Mouse (Mus musculus): ENCODE measurements around the gene Timp4.

Gene Timp4

GRCm38 (mm10) chr6:115252099-115252873 lies at the start of gene Timp4:
Gene Timp4, minus strand, starts transcription at chr6:115252205.
- no peak for DNase-seq (ENCODE audit: extremely low read depth, low read depth, low spot score)

GRCm38 (mm10) chr6:115293877-115294276 lies 41.9 kb upstream of the Timp4 start:
- DNase-seq (ENCODE audit: extremely low read depth, low read depth, low spot score) = no peak

DNA sequence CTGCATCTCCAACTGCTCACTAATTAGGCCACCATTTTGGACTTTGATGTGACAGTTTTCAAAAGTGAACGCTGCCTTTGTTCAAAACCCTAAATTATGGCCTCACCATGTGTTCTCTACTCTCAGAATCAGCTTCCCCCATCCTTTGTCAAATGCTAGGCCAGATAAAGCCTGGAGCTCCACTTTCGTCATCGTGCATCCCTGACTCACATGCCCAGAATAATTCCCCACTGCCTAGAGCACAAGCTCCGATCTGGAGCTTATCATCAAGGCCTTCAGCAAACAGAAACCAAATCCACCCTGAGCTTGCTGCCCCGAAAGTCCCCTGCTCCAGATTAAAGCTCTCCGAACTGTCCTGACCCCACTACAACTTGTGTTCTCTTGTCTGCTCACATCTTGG lies 40.6 kb upstream of the Timp4 start:
- DNase-seq (ENCODE audit: extremely low read depth, low read depth, low spot score) = no peak

DNA sequence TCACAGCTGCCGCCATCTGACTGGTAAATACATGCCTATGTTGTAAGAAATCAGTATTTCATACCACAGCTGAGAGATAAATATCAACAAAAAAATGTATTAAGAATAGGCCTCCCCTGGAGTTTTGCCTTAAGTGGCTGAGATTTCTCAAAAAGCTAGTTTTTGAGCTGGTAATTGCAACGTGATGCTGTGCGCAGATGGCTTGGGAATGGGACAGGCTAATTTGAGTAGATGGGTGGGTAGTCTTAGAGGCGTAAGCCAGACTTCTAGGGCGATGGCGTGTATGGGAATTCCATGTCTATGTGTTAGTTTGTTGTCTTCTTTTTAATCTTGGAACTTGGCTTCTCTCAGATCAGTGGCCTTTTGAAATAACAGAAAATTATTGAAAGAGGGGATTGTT lies 39.8 kb upstream of the Timp4 start:
- no peak for DNase-seq (ENCODE audit: extremely low read depth, low read depth, low spot score)

DNA sequence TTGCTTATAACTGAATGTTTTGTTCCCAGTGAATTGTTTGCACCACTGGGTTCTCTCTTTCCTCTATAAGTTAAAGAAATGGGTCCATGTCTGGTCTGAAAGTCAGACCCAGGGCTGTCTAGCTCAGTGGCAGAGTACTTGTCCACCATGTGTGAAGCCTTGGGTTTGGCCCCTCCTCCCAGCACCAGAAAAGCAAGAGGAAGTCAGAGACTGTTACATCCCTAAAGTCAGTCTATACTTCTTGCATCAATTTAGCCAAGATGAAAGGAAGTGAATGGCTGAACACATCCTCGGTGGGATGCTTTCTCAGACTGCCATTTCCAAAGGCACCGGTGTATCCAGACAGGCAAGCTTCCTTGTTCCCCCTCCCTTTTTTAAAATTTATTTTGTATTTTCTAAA lies 39.1 kb upstream of the Timp4 start:
- no peak for DNase-seq (ENCODE audit: extremely low read depth, low read depth, low spot score)

DNA sequence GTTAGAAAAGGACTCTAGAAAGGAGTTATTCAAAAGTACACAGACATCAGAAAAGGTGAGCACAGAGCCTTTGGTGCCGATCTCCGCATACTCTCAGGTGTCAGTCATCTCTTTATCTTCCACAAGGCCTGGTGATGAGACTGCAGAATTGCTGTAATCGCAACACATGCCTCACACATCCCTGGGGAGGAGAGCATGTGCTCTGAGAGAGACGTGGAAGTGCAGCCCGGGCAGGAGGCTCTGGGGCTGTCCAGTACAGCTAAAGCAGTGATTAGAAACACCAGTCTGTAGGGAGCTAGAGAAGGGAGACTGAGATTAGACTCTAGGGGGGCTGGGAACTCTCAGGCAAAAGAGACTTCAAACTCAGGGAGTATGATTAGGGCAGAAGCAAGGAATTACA lies 38.6 kb upstream of the Timp4 start:
- DNase-seq (ENCODE audit: extremely low read depth, low read depth, low spot score) = no peak

DNA sequence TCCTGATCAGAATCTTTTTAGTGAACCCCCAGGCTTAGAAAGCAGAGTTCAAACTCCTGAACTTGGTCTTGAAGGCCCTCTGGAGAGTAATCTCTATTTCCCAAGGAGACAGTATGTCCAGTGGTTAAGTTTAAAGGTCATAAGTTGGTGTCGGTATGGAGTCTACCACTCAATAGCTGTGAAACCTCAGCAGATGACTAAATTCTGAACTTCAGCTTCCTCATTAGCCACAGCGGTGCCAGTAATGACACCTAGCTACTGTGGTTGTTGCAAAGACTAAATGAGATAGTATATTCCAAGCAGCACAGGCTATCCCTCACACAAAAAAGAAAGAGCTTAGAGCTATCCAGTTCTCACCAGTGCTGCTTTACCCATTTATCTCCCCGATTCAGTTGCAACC lies 36.2 kb upstream of the Timp4 start:
- no peak for DNase-seq (ENCODE audit: extremely low read depth, low read depth, low spot score)

GRCm38 (mm10) chr6:115286441-115286840 lies 34.4 kb upstream of the Timp4 start:
- DNase-seq (ENCODE audit: extremely low read depth, low read depth, low spot score) = no peak

- DNase-seq (ENCODE audit: extremely low read depth, low read depth, low spot score) = no peak
Measured at GRCm38 (mm10) chr6:115284153-115284552, 32.1 kb upstream of the Timp4 start.

DNA sequence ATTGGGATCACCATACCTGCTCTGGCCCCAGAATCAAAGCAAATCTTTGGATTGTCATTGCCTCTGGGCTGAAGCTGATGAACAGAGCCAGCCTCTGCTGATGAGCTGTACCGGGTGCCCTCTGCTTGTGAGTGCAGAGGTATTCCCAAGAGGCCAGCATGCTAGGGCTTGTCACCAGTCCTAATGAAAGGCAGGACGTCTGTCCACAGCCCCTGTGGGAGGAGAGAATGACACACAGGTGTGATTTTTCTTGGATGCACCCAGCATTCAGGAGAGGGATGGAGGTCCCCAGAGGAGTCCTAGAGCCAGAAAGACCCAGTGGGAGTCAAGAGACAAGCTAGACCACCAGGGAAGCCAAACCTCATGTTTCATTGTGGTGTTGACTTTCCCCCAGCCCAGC lies 27.6 kb upstream of the Timp4 start:
- DNase-seq (ENCODE audit: extremely low read depth, low read depth, low spot score) = no peak

DNA sequence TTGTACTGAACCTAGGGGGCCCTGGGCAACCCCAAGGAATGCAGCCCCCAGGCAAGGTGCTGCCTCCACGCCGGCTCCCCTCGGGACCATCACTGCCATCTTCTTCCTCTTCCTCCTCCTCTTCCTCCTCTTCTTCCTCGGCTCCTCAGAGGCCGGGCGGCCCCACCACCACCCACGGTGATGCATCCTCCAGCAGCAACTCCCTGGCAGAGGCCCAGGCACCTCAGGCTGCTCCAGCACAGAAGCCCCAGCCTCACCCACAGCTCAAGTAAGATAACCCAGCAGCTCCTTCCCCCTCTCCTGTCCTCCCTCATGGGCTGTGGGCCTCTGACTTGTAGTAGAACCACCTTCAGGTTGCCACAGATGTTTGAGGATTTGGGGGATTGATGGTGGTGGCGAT lies 26.1 kb upstream of the Timp4 start:
- no peak for DNase-seq (ENCODE audit: extremely low read depth, low read depth, low spot score)

- no peak for DNase-seq (ENCODE audit: extremely low read depth, low read depth, low spot score)
Measured at GRCm38 (mm10) chr6:115275116-115275815, 23.3 kb upstream of the Timp4 start.

GRCm38 (mm10) chr6:115274705-115275104 lies 22.7 kb upstream of the Timp4 start:
- no peak for DNase-seq (ENCODE audit: extremely low read depth, low read depth, low spot score)

- no peak for DNase-seq (ENCODE audit: extremely low read depth, low read depth, low spot score)
Measured at GRCm38 (mm10) chr6:115273346-115273745, 21.3 kb upstream of the Timp4 start.

- DNase-seq (ENCODE audit: extremely low read depth, low read depth, low spot score) = no peak
Measured at GRCm38 (mm10) chr6:115271866-115272271, 19.9 kb upstream of the Timp4 start.

DNA sequence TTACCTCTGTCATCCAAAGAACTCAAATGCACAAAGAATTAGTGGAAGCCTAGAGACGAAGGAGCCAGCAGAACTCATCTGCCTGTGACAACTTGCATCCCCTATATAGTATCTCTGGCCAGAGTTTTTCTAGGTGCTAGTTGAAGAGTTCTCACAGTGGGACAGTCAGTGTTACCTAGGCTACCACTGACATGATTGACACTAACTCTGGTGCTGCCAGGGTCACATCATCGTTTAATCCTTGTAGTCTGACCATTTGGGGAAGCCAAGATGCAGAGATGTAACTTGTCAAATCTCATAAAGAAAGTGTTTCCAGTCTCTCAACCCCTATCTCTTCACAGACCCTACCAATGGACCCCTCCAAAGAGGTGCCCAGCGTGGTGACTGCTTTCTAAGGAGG lies 19.3 kb upstream of the Timp4 start:
- DNase-seq (ENCODE audit: extremely low read depth, low read depth, low spot score) = no peak

DNA sequence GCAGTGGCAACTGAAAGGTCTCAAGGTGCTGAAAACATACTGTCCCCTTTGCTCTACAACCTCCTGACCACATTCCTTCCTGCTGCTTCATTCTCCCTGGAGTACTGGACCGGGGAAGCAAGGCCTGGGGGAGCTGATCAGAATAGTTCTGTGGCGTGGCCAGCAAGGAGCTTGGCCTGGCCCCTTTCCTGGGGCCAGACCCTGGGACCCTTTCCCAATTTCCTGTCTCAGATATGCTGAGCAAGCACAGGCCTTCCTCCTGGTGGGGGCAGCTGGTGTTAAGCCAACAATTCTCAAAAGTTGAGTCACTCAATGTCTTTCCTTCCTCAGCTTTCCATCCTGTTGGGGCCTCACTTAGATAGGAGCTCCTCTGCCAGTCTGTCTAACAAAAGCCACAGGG lies 18.1 kb upstream of the Timp4 start:
- no peak for DNase-seq (ENCODE audit: extremely low read depth, low read depth, low spot score)

DNA sequence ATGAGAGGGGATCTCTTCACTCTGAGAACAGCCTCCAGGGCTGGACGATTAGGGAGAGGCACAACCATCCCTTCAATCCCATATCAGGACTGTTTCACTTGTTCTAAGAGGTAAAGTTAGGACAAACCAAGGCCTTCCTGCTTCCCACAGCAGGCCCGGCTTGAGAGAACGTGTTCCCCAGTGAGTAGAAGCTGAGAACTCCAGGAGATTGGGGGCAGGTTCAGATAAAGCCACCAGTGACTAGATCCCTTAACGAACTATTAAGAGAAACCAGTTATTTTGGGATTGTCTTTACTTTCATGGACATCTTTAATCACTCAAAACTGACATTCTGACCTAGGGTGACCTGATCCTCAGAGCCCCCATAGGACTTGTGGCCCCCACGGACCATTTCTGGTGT lies 17.6 kb upstream of the Timp4 start:
- no peak for DNase-seq (ENCODE audit: extremely low read depth, low read depth, low spot score)

DNA sequence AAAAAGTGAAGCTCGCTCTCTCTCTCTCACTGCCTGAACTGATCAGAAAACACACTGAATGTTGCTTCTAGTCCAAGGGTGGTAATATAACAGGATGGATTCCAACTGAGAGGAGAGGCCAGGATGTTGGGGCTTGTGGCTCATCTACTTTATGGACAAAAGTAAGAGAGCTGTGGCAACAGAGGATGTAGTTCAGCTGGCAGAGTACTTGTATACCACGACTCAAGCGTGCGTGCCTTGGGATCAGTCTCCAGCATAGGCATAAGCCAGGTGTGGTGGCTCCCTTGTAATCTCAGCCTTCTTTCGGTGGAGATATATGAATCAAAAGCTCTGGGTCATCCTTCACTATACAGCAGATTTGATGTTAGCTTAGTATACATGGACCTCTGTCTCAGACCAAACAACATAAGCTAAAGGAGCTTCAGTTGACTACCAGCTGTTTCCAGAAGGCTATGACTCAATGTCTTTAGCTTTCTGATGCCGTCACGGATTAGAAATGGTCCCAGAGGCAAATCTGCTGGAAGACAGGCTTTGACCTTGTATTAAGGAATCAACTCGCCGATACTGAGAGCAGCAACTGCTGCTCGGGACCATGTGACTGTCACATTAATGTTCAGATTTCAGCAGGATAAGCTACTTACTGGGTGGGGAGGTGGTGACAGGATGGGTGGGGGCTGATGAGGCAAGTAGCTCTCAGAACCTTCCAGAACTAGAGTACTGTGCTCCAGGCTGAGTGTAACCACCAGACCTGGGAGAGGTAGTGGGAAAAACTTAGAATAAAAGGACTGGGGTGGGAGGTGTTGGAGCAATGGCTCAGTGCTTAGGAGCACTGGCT lies 16.8 kb upstream of the Timp4 start:
- no peak for DNase-seq (ENCODE audit: extremely low read depth, low read depth, low spot score)

DNA sequence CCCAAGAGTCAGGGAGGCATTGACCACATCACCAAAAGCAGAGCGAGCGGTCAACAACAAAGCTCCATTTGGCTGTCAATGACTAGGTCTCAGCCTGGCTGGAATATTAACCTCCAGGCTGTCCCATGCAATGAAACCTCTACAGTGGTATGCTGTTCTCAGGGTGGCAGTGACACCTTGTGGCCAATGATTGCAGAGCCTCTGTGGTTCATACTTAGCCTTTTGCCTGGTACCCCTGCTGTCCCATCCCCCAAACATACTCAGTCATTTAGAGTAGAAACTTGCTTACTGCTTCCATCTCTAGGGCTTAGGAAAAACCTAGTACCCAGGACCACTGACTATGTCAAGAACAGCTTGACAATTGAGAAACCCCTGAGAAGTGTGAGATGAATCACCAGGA lies 15.9 kb upstream of the Timp4 start:
- no peak for DNase-seq (ENCODE audit: extremely low read depth, low read depth, low spot score)

DNA sequence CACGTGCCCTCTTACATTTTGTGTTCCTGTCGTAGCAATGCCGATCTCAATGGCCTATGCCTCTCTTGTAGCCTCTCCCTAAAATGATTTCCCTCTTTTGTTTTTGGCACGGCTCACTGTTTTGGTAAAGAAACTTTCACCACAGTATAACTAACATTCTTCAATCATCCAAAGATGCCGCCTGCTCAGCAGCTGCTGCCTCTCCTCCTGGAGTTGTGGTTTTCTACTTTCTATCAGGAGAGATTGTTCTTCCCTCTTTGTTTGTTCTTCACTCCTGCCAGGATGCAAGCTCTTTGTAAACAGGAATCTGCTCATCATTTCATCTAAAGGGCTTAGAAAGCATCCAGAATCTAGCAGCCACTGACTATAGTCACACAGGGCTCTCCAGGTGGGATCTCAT lies 14.8 kb upstream of the Timp4 start:
- DNase-seq (ENCODE audit: extremely low read depth, low read depth, low spot score) = no peak

- DNase-seq (ENCODE audit: extremely low read depth, low read depth, low spot score) = no peak
Measured at GRCm38 (mm10) chr6:115260507-115260906, 8.5 kb upstream of the Timp4 start.
